Mouse (Mus musculus): ENCODE data around the gene Neurod1.

- TF ChIP-seq ELF1 (IDR thresholded peaks at IDR 0.05; ENCODE audit: low read depth, low read length) (no peak), CTCF (conservative IDR thresholded peaks at IDR 0.05 in 1 of 2, IDR thresholded peaks at IDR 0.05 in 1 of 2; ENCODE audit: low read depth in 2 of 2, low read length in 2 of 2) (no peak), USF2 (conservative IDR thresholded peaks at IDR 0.05; ENCODE audit: low read depth, low read length) (no peak), POLR2A (IDR thresholded peaks at IDR 0.05; ENCODE audit: low read depth, low read length) (no peak), GABPA (IDR thresholded peaks at IDR 0.05; ENCODE audit: insufficient replicate concordance, low read depth, low read length) (no peak), MAZ (IDR thresholded peaks at IDR 0.05; ENCODE audit: low read depth, low read length) (no peak), MAX (IDR thresholded peaks at IDR 0.05; ENCODE audit: low read length) (no peak), TCF12 (IDR thresholded peaks at IDR 0.05; ENCODE audit: low read depth, low read length) (no peak), MAFK (IDR thresholded peaks at IDR 0.05; ENCODE audit: insufficient replicate concordance, low read length) (no peak), BHLHE40 (IDR thresholded peaks at IDR 0.05; ENCODE audit: low read depth, low read length) (no peak), E2F4 (IDR thresholded peaks at IDR 0.05; ENCODE audit: insufficient replicate concordance, low read depth, low read length) (no peak), SIN3A (IDR thresholded peaks at IDR 0.05; ENCODE audit: low read length) (no peak), ZNF384 (IDR thresholded peaks at IDR 0.05; ENCODE audit: low read depth, low read length) (no peak), SMC3 (IDR thresholded peaks at IDR 0.05; ENCODE audit: low read depth, low read length) (no peak)
These were observed 5.7 kb downstream of the Neurod1 start for GRCm38 (mm10) chr2:79450684-79451394.
